Mouse (Mus musculus) heart, postnatal 4 days (tissue): ENCODE data around the gene Bmp15. TPM values are rescaled to one million over a fixed set of nuclear protein-coding genes. Genes with fewer than 3 reads are reported as not detected.

Experiments used
- DNase-seq: peaks from one replicate; pipeline ENCODE4 v3.0.0; 2021
- total RNA-seq, 2 experiments: library from RNA; stranded (reverse); gene quantifications; 2 replicates each; pipeline ENCODE4 v1.2.3; 2021

The Bmp15 gene
- under 1 TPM; 0.19 to 0.23 TPM for total RNA-seq

DNA sequence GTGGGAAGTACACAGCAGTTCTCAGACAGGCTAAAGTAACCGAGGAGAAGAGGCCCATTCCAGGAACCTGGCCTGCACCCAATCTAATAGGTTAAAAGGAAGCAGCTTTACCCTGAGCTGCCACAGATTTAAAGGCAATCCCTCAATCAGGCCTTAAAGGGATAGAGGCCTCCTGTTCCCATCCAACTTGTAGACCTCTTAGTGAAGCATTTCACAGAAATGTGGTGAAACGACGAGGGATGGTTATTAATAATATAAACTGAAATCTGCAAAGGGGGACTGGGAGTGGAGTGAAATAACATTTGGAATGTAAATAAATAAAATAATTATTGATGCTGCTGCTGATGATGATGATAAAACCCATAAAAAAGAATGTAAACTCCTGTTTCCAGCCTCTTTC is at the start of gene Bmp15:
Bmp15 (minus strand) TSS at position 101 of the 400 bp plus-strand sequence.
- DNase-seq: no peak

DNA sequence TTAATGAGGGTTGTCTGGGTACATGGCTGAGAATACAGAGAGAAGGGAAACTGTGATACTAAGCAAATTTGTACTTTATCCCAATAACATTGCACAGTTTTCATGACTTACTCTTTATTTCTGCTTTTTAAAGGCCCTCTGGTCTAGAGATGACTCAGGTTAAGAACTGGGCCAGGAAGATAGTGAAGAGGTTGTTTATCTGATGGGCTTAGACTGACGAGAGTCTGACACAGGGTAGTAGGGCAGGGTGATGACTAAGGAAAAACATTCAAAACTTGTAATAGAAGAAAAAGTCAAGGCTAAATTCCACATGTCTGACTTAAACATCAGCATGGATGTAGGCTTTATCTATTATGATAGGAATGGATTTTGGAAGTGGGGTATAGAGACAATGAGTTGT is 48.3 kb upstream of the Bmp15 start:
- DNase-seq: no peak

DNA sequence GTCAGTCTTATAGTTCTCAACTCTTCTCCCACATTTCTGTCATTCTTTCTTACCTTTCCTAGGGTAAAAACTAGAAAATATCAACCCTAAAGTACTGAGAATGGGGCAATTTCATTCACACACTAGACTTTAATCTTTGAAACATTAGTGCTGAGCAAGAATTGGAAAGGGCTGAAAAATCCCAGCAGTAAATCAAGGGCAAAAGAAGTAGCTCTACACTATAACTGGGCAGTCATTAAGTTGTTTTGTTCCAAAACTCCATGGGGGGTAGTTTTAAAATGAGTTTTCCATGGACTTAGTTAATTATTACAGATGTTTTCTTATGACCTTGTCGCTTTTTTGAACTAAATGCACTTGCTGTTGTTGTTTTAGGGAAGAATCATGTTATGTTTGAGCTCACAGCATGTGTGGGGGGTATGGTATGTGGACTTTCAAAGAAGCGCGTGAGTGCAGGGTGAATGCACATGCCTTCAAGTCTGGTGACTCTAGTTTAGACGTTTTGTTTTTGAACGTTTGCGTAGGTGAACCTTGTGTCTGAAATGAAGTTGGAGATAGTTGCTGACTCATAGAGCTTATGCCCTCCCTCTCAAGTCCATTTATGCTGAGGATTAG is 37.1 kb upstream of the Bmp15 start:
- no peak for DNase-seq

DNA sequence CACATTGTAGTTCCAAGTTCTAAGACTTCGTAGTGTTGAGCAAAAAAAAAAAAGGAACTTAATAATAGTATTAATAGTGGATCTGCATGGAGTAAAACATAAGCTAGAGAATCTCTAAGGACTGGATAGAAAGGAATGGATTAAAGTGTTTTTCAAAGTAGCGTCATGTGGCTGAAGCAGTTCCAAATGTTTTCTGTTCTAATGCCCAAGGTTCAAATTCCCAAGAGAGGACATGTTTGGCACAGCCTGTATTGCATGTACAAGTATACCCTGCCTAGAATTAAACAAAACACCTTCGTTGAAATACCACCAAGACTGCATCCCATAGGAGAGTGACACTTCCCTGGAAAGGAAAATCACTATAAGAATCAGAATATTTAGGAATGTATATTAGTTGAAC is 36.4 kb upstream of the Bmp15 start:
- DNase-seq: no peak

DNA sequence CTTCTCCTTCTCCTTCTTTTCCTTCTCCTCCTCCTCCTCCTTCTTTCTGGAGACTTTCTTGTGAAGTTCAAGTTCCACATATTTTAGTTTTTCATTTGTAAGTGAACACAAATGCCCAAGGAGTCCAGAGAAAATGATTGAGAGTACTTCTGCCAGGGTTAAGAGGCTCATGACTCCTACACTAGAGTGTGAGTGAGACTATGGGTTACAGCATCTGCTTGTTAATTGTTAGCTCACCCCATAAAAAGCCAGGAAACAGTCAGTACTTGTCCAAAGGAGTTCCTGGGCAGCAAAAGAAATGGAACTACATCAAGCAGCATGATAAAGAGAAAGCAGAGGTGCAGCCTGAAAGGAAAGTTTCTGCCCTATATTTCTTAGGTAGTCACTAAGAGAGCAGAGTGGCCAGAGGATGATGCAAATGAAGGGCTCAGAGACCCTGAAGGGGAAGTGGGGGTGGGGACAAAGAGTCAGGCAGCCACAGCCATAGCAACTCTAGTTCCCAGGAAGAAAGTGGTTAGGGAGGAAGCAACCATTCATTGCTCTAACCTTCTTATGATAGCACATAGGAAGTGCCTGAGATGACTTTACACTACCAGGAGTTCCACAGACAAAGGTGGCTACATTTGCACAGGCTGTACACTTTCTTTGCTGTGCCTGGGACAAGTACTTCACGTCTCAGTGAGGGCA is 24.9 kb upstream of the Bmp15 start:
- no peak for DNase-seq

DNA sequence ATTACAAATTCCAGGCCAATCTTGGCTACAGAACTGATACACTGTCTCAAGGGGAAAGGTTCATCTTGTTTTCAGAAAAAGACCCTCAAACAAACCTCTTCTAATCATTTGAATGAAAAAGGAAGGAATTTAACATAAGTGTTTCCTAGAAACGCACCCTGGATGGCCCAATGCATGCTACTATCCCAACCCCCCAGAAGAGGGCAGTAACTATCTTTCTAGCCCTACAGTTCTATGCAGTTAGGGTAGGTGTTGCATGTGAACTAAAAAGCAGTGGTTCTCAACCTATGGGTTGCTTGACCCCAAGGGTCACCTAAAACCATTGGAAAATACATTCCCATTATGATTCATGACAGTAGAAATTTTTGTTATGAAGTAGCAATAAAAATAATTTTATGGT is 3.5 kb upstream of the Bmp15 start:
- DNase-seq: no peak

DNA sequence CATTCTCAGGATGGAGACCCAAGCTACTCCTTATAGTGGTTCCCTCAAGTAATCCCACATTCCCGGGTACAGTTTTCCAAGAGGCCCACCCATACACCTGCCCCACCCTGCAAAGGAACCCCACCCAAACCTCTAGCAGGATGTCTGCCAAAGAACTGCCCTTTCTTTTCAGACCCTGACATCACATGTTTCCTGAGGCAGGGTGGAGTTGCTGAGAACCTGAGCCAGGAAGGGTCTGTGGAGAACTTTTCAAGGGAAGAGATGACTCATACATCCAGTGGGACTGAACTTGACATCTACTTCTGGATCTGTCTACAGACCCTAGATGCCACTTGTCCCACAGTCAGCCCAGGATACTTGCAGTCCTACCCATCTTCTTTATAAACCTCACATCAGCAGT is 2.8 kb downstream of the Bmp15 start:
- peak; percentile 5 for DNase-seq

Other genes with a start within 250 kb of the Bmp15 start
- gene AU022751, start 237.3 kb downstream of the Bmp15 start, total RNA-seq: not detected
- 1 to 10 TPM; 1.2 to 1.4 TPM for gene Nudt10, start 147.7 kb downstream of the Bmp15 start, total RNA-seq
- gene Shroom4, start 79.1 kb upstream of the Bmp15 start, total RNA-seq: 10 to 100 TPM; 18.8 to 20.9 TPM